Mouse (Mus musculus): ENCODE results near the gene Sez6. TPM values are rescaled to one million over a fixed set of nuclear protein-coding genes. Genes with fewer than 3 reads are reported as not detected.

The Sez6 gene
- total and polyA plus RNA-seq, 2 experiments, result not detected

- H3K27me3 ChIP-seq (ENCODE audit: control insufficient read depth, insufficient read depth, low read length), result no peaks in the 10 kb centered on the region
- TF ChIP-seq POLR2A (IDR thresholded peaks at IDR 0.05; ENCODE audit: extremely low read depth, insufficient read depth, low read length), result no peak
- no peak for TF ChIP-seq CTCF (IDR thresholded peaks at IDR 0.05; ENCODE audit: low read depth, low read length)
- H3K9ac ChIP-seq (ENCODE audit: low read depth, low read length), result no peak overlapping the region
- H3K4me1 ChIP-seq (ENCODE audit: control insufficient read depth, insufficient read depth, low read length), result peaks cover 18% of the 10 kb centered on the region
- no peak overlapping the region for H3K27ac ChIP-seq (replicated peaks; ENCODE audit: insufficient read depth, low read depth, low read length)
- 5% methylated on average over 1 of the region's 2 CpGs for WGBS
- H3K79me2 ChIP-seq (ENCODE audit: control insufficient read depth, insufficient read depth, low read length), result peaks cover 15% of the 10 kb centered on the region; the same call in 1 of the 2 replicates
- no peak for DNase-seq (ENCODE audit: extremely low read depth, low read depth, low spot score)
- H3K36me3 ChIP-seq (ENCODE audit: control insufficient read depth, insufficient read depth, low read length), result peaks cover 30% of the 10 kb centered on the region
- no peak overlapping the region for H3K4me3 ChIP-seq (ENCODE audit: insufficient read depth, low read depth, low read length)
Measured at GRCm38 (mm10) chr11:77889484-77889883, 41.1 kb upstream of the Sez6 start.

DNA sequence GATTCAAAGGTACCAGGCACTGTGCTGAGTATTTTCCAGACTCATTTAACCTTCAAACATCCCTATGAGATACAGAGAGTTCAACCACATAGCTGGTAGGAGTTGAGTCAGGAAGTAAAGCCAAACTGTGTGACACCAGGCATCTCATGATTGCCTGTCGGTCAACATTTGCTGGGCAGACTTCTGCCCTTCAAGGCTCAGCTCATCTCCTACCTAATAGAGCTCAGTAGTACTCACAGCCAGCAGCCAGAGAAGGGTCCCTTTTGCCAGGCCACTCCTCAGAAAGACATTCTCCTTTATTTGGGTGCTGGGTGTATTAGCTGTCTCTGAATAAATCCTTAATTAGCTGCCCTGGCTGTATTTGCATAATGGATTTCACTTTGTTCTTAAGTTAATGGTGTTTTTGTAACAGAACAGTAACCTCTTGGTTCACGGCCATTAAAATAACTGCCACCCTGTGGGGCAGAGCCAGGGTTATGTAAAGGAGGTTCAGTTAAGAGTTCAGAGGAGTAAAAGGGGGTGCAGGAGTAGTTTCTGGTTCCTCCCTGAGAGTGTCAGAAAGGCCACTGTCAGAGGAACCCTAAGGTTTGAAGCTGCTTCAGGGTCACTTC lies 39.8 kb upstream of the Sez6 start:
- Histone ChIP-seq H3K36me3 (ENCODE audit: control insufficient read depth, insufficient read depth, low read length) (peaks cover 30% of the 10 kb centered on the region), H3K27ac (replicated peaks; ENCODE audit: insufficient read depth, low read depth, low read length) (peak overlapping the region; percentile 82), H3K27me3 (ENCODE audit: control insufficient read depth, insufficient read depth, low read length) (no peaks in the 10 kb centered on the region), H3K4me3 (ENCODE audit: insufficient read depth, low read depth, low read length) (no peak overlapping the region), H3K4me1 (ENCODE audit: control insufficient read depth, insufficient read depth, low read length) (peaks cover 22% of the 10 kb centered on the region), H3K79me2 (ENCODE audit: control insufficient read depth, insufficient read depth, low read length) (peaks cover 15% of the 10 kb centered on the region; the same call in 1 of the 2 replicates), H3K9ac (ENCODE audit: low read depth, low read length) (peak overlapping the region; percentile 49; the same call in 1 of the 2 replicates)
- no peak for TF ChIP-seq POLR2A (IDR thresholded peaks at IDR 0.05; ENCODE audit: extremely low read depth, insufficient read depth, low read length)
- TF ChIP-seq CTCF (IDR thresholded peaks at IDR 0.05; ENCODE audit: low read depth, low read length), result no peak
- 22% methylated on average over 2 of the region's 2 CpGs for WGBS
- DNase-seq (ENCODE audit: extremely low read depth, low read depth, low spot score), result peak; percentile 48

- H3K27me3 ChIP-seq (ENCODE audit: control insufficient read depth, insufficient read depth, low read length), result no peaks in the 10 kb centered on the region
- peak overlapping the region; percentile 67 for H3K4me3 ChIP-seq (ENCODE audit: insufficient read depth, low read depth, low read length)
- H3K9ac ChIP-seq (ENCODE audit: low read depth, low read length), result peak overlapping the region; percentile 86
Measured at GRCm38 (mm10) chr11:77892883-77893282, 37.7 kb upstream of the Sez6 start.

DNA sequence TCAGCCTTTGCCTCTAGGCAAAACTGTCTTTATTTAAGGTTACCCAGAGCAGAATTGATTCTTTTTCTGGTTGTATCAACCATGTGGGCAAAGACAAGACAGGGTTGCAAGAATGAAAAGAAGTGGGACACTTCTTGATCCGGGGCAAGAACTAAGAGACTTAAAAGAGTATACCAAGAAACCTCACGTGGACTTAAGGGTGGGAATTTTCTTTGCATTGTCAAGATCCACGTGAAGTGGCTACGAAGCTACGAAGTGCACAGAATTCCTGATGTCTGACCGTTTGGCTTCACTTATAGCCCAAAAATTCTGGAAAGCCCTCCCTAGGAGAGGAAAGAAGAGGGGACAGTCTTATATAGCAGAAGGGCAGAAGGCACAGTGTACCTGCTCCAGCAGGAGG lies 37.3 kb upstream of the Sez6 start:
- DNase-seq (ENCODE audit: extremely low read depth, low read depth, low spot score), result no peak
- WGBS, result 24% methylated on average over 6 of the region's 6 CpGs
- H3K4me3 ChIP-seq (ENCODE audit: insufficient read depth, low read depth, low read length), result peak overlapping the region; percentile 67
- TF ChIP-seq CTCF (IDR thresholded peaks at IDR 0.05; ENCODE audit: low read depth, low read length) (no peak), POLR2A (IDR thresholded peaks at IDR 0.05; ENCODE audit: extremely low read depth, insufficient read depth, low read length) (no peak)
- peaks cover 15% of the 10 kb centered on the region; the same call in 1 of the 2 replicates for H3K79me2 ChIP-seq (ENCODE audit: control insufficient read depth, insufficient read depth, low read length)
- H3K36me3 ChIP-seq (ENCODE audit: control insufficient read depth, insufficient read depth, low read length), result peaks cover 12% of the 10 kb centered on the region; the same call in 1 of the 2 replicates
- peak overlapping the region; percentile 93 for H3K27ac ChIP-seq (replicated peaks; ENCODE audit: insufficient read depth, low read depth, low read length)
- H3K27me3 ChIP-seq (ENCODE audit: control insufficient read depth, insufficient read depth, low read length), result no peaks in the 10 kb centered on the region
- peak overlapping the region; percentile 86 for H3K9ac ChIP-seq (ENCODE audit: low read depth, low read length)
- H3K4me1 ChIP-seq (ENCODE audit: control insufficient read depth, insufficient read depth, low read length), result peaks cover 19% of the 10 kb centered on the region

More at GRCm38 (mm10) chr11:77892883-77893282, 37.7 kb upstream of the Sez6 start:
- Histone ChIP-seq H3K27ac (replicated peaks; ENCODE audit: insufficient read depth, low read depth, low read length) (peak overlapping the region; percentile 93), H3K36me3 (ENCODE audit: control insufficient read depth, insufficient read depth, low read length) (peaks cover 13% of the 10 kb centered on the region; the same call in 1 of the 2 replicates), H3K79me2 (ENCODE audit: control insufficient read depth, insufficient read depth, low read length) (peaks cover 15% of the 10 kb centered on the region; the same call in 1 of the 2 replicates), H3K4me1 (ENCODE audit: control insufficient read depth, insufficient read depth, low read length) (peaks cover 19% of the 10 kb centered on the region)
- TF ChIP-seq POLR2A (IDR thresholded peaks at IDR 0.05; ENCODE audit: extremely low read depth, insufficient read depth, low read length) (no peak), CTCF (IDR thresholded peaks at IDR 0.05; ENCODE audit: low read depth, low read length) (no peak)
- peak; percentile 48 for DNase-seq (ENCODE audit: extremely low read depth, low read depth, low spot score)
- WGBS, result 22% methylated on average over 5 of the region's 5 CpGs

GRCm38 (mm10) chr11:77893787-77894718 lies 36.5 kb upstream of the Sez6 start, which contains the start of gene Pipox:
TSS of gene Pipox (minus strand) at chr11:77894096.
- Histone ChIP-seq H3K27ac (replicated peaks; ENCODE audit: insufficient read depth, low read depth, low read length) (peak within 1 kb of the TSS; percentile 93), H3K36me3 (ENCODE audit: control insufficient read depth, insufficient read depth, low read length) (peaks cover 9% of the 10 kb centered on the region; the same call in 1 of the 2 replicates), H3K4me3 (ENCODE audit: insufficient read depth, low read depth, low read length) (peak within 1 kb of the TSS; percentile 67), H3K27me3 (ENCODE audit: control insufficient read depth, insufficient read depth, low read length) (no peaks in the 10 kb centered on the region), H3K79me2 (ENCODE audit: control insufficient read depth, insufficient read depth, low read length) (peaks cover 15% of the 10 kb centered on the region; the same call in 1 of the 2 replicates), H3K9ac (ENCODE audit: low read depth, low read length) (peak within 1 kb of the TSS; percentile 86), H3K4me1 (ENCODE audit: control insufficient read depth, insufficient read depth, low read length) (peaks cover 19% of the 10 kb centered on the region)
- TF ChIP-seq CTCF (IDR thresholded peaks at IDR 0.05; ENCODE audit: low read depth, low read length), result peak; percentile 61
- TF ChIP-seq POLR2A (IDR thresholded peaks at IDR 0.05; ENCODE audit: extremely low read depth, insufficient read depth, low read length), result 0 out of 2 replicates have a peak, but pooled peaks have one; percentile 39
- DNase-seq (ENCODE audit: extremely low read depth, low read depth, low spot score), result peak; percentile 99
- 13% methylated on average over 11 of the region's 11 CpGs for WGBS

All from liver, adult 2 months (tissue).